Mouse (Mus musculus): Measurements from ENCODE around the gene Prickle1.

The Prickle1 gene

GRCm38 (mm10) chr15:93594888-93595698, 598 bp downstream of the Prickle1 start:
- DNase-seq (ENCODE audit: low spot score in 2 of 2), result peak in 1 of 2 experiments; percentile 48

- no peak for DNase-seq (ENCODE audit: low spot score in 2 of 2)
These were observed 1.3 kb downstream of the Prickle1 start for GRCm38 (mm10) chr15:93594296-93594887.

DNA sequence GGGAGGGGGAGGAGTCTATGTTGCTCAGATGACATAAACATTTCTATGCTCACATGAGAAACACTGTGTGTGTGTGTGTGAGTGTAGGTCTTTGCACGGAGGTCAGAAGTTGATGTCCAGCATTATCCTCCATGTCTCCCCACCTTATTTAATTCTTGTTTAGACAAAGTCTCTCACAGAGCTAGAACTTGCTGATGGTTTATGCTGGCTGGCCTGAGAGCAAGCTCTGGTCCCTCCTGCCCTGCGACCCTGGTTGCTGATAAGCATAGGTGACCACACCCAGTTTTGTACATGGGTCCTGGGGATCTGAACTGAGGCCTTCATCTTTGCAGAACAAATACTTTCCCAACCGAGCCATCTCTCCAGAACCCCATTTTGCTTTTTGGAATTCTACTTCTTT, 3.1 kb downstream of the Prickle1 start:
- DNase-seq (ENCODE audit: low spot score in 2 of 2), result no peak

- peak in 1 of 2 experiments; percentile 25 for DNase-seq (ENCODE audit: low spot score in 2 of 2)
These were observed 3.8 kb downstream of the Prickle1 start for GRCm38 (mm10) chr15:93591831-93592321.

GRCm38 (mm10) chr15:93591371-93591770, 4.3 kb downstream of the Prickle1 start:
- DNase-seq (ENCODE audit: low spot score in 2 of 2), result no peak

GRCm38 (mm10) chr15:93588401-93588800, 7.3 kb downstream of the Prickle1 start:
- no peak for DNase-seq (ENCODE audit: low spot score in 2 of 2)

GRCm38 (mm10) chr15:93587660-93588059, 8.0 kb downstream of the Prickle1 start:
- no peak for DNase-seq (ENCODE audit: low spot score in 2 of 2)

DNA sequence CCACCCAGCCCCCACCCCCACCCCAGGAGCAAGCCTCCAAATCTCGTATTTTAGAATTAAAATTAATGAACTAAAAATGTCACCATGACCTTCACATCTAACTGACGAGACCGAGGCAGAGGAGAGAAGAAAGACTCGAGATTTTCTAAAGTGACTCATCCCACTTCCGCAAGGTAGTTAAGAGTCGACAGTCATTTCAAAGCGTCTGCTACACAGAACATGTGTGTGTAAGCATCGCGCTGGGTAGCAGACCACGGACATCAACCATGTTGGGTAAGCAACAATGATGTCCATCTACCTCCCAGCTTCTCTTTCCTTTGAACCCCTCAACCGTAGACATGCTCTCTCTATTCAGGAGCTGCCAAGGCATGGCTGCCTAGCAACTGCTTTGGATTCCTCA, 12.6 kb downstream of the Prickle1 start:
- DNase-seq (ENCODE audit: low spot score in 2 of 2), result no peak

DNA sequence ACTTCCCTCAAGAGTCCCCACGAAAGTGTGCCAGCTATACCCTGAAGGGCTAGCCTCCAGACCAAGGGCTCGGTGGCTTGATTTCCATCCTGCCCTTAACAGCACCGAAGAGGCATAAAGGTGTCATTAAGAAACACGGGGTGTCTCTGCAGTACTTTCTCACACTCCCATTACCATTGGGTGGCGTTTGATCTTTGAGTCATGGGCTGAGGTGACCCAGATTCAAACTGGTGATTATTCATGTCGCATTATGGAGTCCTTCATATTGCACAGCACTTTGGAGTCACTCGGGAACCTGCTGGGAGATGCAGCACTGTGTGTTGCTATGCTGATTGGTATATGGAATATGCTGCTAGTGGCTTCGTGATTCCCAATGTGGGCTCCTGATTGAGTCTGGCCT, 14.0 kb downstream of the Prickle1 start:
- no peak for DNase-seq (ENCODE audit: low spot score in 2 of 2)

DNA sequence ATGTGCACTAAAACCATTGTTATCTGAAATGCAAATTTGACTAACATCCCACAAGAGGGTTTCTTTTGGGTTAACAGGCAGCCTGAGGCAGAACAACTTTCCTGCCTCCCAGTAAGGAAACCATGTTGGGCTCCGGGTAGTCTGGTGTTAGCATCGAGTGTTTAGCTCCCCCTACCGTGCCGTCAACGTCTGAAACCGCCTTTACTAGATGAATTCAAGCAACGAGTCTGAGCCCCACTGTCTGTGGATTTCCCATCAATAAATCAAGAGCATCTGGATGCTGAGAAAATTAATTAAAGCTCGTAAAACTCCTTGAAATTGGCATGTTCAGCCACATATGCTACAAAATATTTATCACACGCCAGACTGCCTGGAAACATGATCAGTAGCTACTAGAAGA, 15.8 kb downstream of the Prickle1 start:
- no peak for DNase-seq (ENCODE audit: low spot score in 2 of 2)

GRCm38 (mm10) chr15:93579100-93579499, 16.6 kb downstream of the Prickle1 start:
- no peak for DNase-seq (ENCODE audit: low spot score in 2 of 2)

DNA sequence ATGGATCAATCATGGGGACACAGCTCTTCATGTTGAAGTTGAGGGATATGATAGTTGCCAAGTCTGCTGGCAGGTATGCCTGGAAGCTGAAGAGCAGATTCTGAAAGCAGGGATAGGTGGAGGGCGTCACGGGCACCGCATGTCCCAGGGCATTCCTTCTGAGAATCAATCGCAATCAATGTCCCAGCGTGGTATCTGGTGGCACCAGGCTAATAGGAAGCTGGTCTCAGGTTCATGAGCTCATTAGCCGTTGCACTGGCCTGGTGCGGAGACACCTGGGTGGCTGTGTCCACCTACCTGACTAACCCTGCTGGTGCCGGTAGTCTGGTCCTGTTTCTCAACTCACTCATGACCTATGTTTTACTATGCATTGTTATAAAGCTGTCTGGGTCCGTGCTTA, 19.3 kb downstream of the Prickle1 start:
- DNase-seq (ENCODE audit: low spot score in 2 of 2), result no peak

- peak in 1 of 2 experiments; percentile 73 for DNase-seq (ENCODE audit: low spot score in 2 of 2)
These were observed 19.8 kb downstream of the Prickle1 start for GRCm38 (mm10) chr15:93575884-93576283.

DNA sequence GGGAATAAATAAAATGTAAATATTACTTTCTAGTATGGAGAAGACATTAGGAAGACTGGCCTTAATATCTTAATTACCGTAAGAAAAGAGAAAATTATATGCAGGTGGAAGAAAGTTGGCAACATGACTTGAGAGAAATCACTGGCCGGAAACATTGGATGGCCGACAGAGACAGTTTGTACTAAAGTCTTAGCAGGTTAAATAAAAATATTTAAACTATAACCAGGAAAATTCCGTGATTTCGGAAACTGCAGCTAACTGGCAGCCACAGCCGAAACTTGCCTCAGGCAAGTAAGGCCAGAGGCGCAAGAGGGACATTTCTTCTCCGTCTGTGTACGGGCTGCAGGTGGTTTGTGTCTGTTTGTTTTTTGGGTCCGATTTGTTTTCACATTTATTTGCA, 22.8 kb downstream of the Prickle1 start:
- no peak for DNase-seq (ENCODE audit: low spot score in 2 of 2)

GRCm38 (mm10) chr15:93570881-93571495, 24.7 kb downstream of the Prickle1 start:
- no peak for DNase-seq (ENCODE audit: low spot score in 2 of 2)

DNA sequence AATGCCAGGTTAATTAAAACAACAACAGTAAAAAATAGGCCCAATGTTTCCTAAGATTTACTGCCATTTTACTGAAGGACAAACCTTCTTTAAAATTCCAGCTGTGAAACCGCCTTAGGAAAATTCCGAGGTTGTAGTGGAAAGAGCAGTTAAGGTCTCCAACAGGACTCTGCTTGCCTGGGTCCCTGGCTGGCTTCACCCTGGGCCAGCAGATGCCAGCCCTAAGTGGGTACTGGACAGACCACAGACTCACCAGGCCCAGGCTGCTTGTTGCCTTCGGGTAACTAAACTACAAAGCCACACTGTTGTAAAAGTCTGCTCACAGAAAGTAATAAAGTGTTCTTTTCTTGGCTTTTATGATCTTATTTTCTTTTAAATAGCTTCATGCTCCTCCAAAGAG, 26.8 kb downstream of the Prickle1 start:
- no peak for DNase-seq (ENCODE audit: low spot score in 2 of 2)

- no peak for DNase-seq (ENCODE audit: low spot score in 2 of 2)
These were observed 28.0 kb downstream of the Prickle1 start for GRCm38 (mm10) chr15:93567546-93568307.

- no peak for DNase-seq (ENCODE audit: low spot score in 2 of 2)
These were observed 32.2 kb downstream of the Prickle1 start for GRCm38 (mm10) chr15:93563491-93563890.

DNA sequence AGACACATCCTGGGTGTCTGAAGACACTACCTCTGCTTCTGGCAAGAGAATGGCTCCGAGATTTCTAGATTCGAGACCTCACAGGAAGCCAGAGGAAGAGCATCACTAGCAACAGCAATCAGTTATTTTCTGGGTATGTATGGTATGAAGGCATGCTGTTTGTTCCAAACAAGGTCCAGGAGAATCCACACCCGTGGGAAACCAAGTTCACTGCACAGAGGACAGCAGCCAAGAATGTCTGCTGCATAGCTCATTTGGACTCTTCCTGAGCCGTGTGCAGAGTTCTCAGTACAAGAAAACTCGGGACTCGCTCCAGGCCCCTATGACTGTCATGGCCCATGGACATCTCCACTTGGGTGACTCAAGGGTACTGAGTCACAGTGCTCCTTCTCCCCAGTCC, 34.2 kb downstream of the Prickle1 start:
- DNase-seq (ENCODE audit: low spot score in 2 of 2), result no peak

GRCm38 (mm10) chr15:93558421-93558820, 37.3 kb downstream of the Prickle1 start:
- DNase-seq (ENCODE audit: low spot score in 2 of 2), result no peak

DNA sequence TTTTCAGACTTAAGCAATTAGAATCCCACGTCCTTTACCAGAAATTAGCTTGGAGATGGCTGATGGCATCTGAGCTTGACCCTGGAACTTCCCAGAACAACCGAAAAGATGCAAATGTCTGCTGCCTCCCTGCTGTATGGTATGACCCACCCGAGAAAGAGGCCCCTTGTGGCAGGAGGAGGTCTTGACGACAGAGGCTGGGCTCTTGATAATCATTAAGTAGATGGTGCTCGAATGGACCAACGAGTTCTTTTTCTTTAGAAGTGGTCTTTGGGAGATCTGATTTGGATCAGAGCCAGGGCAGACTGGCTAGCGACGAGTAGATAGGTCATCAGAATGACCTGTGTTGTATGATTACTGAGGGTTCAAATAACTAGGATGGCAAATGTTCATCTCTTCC, 40.0 kb downstream of the Prickle1 start:
- no peak for DNase-seq (ENCODE audit: low spot score in 2 of 2)
